Mouse (Mus musculus): ENCODE results near the gene Ppt1. TPM values are rescaled to one million over a fixed set of nuclear protein-coding genes. Genes with fewer than 3 reads are reported as not detected.

Gene Ppt1
- polyA plus RNA-seq, 1 experiment from 2014 or later = 54.9 TPM

DNA sequence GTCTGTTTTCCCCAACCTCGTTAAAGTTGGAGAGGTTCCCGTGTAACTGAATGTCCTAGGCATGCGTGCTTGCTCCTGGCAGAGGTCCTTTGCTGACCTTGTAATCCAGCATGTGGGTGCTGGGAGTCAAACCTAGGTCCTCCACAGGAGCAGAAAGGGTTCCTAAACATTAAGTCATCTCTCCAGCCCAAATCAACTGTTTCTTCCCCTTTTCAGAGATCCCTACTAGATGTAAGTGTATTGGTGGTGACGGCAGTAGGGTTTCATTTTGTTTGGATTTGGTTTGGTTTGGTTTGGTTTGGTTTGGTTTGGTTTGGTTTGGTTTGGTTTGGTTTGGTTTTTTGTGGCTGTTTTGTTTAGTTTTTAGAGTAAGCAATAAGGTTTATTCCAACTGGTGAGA is 61.7 kb downstream of the Ppt1 start:
- 78% methylated on average over 4 of the region's 4 CpGs for WGBS
- no peak for ATAC-seq
- Histone ChIP-seq H3K27ac (ENCODE audit: low read depth, low read length) (no peak overlapping the region), H3K36me3 (ENCODE audit: control insufficient read depth, insufficient read depth) (no peaks in the 10 kb centered on the region), H3K4me1 (replicated peaks; ENCODE audit: control insufficient read depth, insufficient read depth, low read length) (no peaks in the 10 kb centered on the region), H3K27me3 (replicated peaks; ENCODE audit: control insufficient read depth, insufficient read depth, low read length) (no peaks in the 10 kb centered on the region), H3K9me3 (ENCODE audit: control insufficient read depth) (no peaks in the 10 kb centered on the region), H3K4me3 (ENCODE audit: low read depth, low read length) (no peak overlapping the region), H3K9ac (ENCODE audit: low read depth, low read length) (no peak overlapping the region), H3K4me2 (replicated peaks; ENCODE audit: low read depth) (no peak overlapping the region)
- TF ChIP-seq CTCF (IDR thresholded peaks at IDR 0.05; ENCODE audit: low read depth) = no peak

DNA sequence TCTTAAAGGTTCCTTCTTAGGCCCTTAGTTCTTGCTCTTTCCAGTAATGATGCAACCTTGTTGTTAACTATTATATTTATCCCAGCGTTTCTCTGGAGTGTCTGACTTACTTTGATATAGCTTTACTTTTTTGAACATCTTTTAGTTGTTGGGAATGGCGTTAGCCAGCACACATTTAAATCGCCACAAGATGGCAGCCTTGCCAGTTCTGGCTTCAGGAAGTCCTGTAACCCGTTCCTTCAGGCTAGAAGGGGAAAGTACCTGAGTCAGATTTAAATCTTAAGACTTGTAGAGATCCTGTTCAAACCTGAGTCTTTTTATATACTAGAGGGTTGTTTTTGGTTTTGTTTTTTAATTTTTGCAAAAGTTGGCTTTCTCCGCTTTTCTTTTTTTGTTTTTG is 62.3 kb downstream of the Ppt1 start:
- Histone ChIP-seq H3K27me3 (replicated peaks; ENCODE audit: control insufficient read depth, insufficient read depth, low read length) (no peaks in the 10 kb centered on the region), H3K9me3 (ENCODE audit: control insufficient read depth) (no peaks in the 10 kb centered on the region), H3K9ac (ENCODE audit: low read depth, low read length) (no peak overlapping the region), H3K4me2 (replicated peaks; ENCODE audit: low read depth) (no peak overlapping the region), H3K4me3 (ENCODE audit: low read depth, low read length) (no peak overlapping the region), H3K27ac (ENCODE audit: low read depth, low read length) (no peak overlapping the region), H3K4me1 (replicated peaks; ENCODE audit: control insufficient read depth, insufficient read depth, low read length) (no peaks in the 10 kb centered on the region), H3K36me3 (ENCODE audit: control insufficient read depth, insufficient read depth) (no peaks in the 10 kb centered on the region)
- ATAC-seq = no peak
- peak; percentile 85 for TF ChIP-seq CTCF (IDR thresholded peaks at IDR 0.05; ENCODE audit: low read depth)
- WGBS = 14% methylated on average over 5 of the region's 5 CpGs

GRCm38 (mm10) chr4:122902156-122902555 is 66.1 kb downstream of the Ppt1 start:
- H3K27me3 ChIP-seq (replicated peaks; ENCODE audit: control insufficient read depth, insufficient read depth, low read length) = no peaks in the 10 kb centered on the region
- no peak for ATAC-seq
- H3K36me3 ChIP-seq (ENCODE audit: control insufficient read depth, insufficient read depth) = no peaks in the 10 kb centered on the region
- no peak overlapping the region for H3K27ac ChIP-seq (ENCODE audit: low read depth, low read length)
- no peak overlapping the region for H3K4me2 ChIP-seq (replicated peaks; ENCODE audit: low read depth)
- 23% methylated on average over 6 of the region's 6 CpGs for WGBS
- no peaks in the 10 kb centered on the region for H3K9me3 ChIP-seq (ENCODE audit: control insufficient read depth)
- H3K9ac ChIP-seq (ENCODE audit: low read depth, low read length) = no peak overlapping the region
- no peaks in the 10 kb centered on the region for H3K4me1 ChIP-seq (replicated peaks; ENCODE audit: control insufficient read depth, insufficient read depth, low read length)
- H3K4me3 ChIP-seq (ENCODE audit: low read depth, low read length) = no peak overlapping the region
- TF ChIP-seq CTCF (IDR thresholded peaks at IDR 0.05; ENCODE audit: low read depth) = peak; percentile 65

DNA sequence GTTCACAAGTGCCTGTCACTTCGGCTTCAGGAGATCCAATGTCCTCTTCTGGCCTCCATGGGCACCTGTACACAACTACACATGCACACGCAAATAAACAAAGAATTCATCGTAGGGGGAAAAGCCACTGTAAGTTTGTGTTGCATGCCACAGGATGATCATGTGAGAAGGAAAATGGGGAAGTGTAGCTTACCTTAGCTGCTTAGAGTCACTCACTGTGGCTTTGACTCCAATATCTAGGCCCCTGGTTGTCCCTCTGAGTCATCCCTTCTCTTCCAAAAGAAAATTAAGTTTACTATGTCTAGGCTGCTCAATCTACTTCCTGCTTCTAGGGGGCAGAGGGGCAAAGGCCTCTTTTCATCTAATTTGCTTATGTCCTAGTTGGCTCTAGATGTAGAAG is 67.7 kb downstream of the Ppt1 start:
- H3K27me3 ChIP-seq (replicated peaks; ENCODE audit: control insufficient read depth, insufficient read depth, low read length) = no peaks in the 10 kb centered on the region
- no peak overlapping the region for H3K4me2 ChIP-seq (replicated peaks; ENCODE audit: low read depth)
- no peaks in the 10 kb centered on the region for H3K4me1 ChIP-seq (replicated peaks; ENCODE audit: control insufficient read depth, insufficient read depth, low read length)
- no peak for ATAC-seq
- H3K27ac ChIP-seq (ENCODE audit: low read depth, low read length) = no peak overlapping the region
- no peaks in the 10 kb centered on the region for H3K36me3 ChIP-seq (ENCODE audit: control insufficient read depth, insufficient read depth)
- H3K9me3 ChIP-seq (ENCODE audit: control insufficient read depth) = no peaks in the 10 kb centered on the region
- 87% methylated on average over 3 of the region's 3 CpGs for WGBS
- H3K9ac ChIP-seq (ENCODE audit: low read depth, low read length) = no peak overlapping the region
- H3K4me3 ChIP-seq (ENCODE audit: low read depth, low read length) = no peak overlapping the region
- no peak for TF ChIP-seq CTCF (IDR thresholded peaks at IDR 0.05; ENCODE audit: low read depth)

- TF ChIP-seq CTCF (IDR thresholded peaks at IDR 0.05; ENCODE audit: low read depth) = no peak
- Histone ChIP-seq H3K27me3 (replicated peaks; ENCODE audit: control insufficient read depth, insufficient read depth, low read length) (no peaks in the 10 kb centered on the region), H3K4me2 (replicated peaks; ENCODE audit: low read depth) (no peak overlapping the region), H3K9ac (ENCODE audit: low read depth, low read length) (no peak overlapping the region), H3K36me3 (ENCODE audit: control insufficient read depth, insufficient read depth) (no peaks in the 10 kb centered on the region), H3K9me3 (ENCODE audit: control insufficient read depth) (no peaks in the 10 kb centered on the region), H3K4me1 (replicated peaks; ENCODE audit: control insufficient read depth, insufficient read depth, low read length) (no peaks in the 10 kb centered on the region), H3K27ac (ENCODE audit: low read depth, low read length) (no peak overlapping the region), H3K4me3 (ENCODE audit: low read depth, low read length) (no peak overlapping the region)
- peak; percentile 75 for ATAC-seq
- WGBS = 50% methylated on average over 10 of the region's 10 CpGs
These were observed 69.3 kb downstream of the Ppt1 start for GRCm38 (mm10) chr4:122905359-122905758.

Other genes starting within 250 kb of the Ppt1 start
- not detected in 2 replicates for gene 9530002B09Rik, start 147.0 kb upstream of the Ppt1 start, polyA plus RNA-seq (2015; fragmentation: Nextera tagmentation; extraction: Ambion mirVana)
- gene Cap1, start 49.8 kb downstream of the Ppt1 start, polyA plus RNA-seq (2015; fragmentation: Nextera tagmentation; extraction: Ambion mirVana) = 58.4 and 60.4 TPM in 2 replicates
- 189 and 247 TPM in 2 replicates for gene Mfsd2a, start 124.9 kb downstream of the Ppt1 start, polyA plus RNA-seq (2015; fragmentation: Nextera tagmentation; extraction: Ambion mirVana)
- 2.5 and 2.9 TPM in 2 replicates for gene Mycl, start 159.4 kb downstream of the Ppt1 start, polyA plus RNA-seq (2015; fragmentation: Nextera tagmentation; extraction: Ambion mirVana)
- gene Trit1, start 180.4 kb downstream of the Ppt1 start, polyA plus RNA-seq (2015; fragmentation: Nextera tagmentation; extraction: Ambion mirVana) = 5.6 and 5.8 TPM in 2 replicates